In the genomic region with DNA sequence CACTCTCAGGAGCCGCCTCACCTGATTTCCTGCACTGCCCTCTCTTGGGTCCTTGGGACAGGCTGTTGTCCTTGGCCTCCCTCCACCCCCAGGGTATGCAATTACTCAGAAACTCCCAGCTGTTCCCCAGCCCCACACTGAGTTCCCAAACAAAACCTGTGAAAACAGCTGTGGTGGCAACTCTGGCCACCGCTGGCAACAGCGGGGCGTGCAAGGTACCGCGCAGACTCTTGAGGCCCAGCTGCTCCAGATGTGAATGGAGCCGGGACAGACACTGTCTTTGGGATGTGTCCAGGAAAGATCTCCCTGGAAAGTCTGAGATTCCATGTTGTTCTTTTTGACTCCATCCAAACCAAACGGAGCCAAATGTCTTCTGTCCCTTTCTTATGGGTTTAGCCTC, we compare ENCODE assay signal across 17 mouse cellular contexts.
DNase-seq lines count a peak whose midpoint lies in the region; ATAC-seq lines count a peak whose summit lies in the region.
"Had no signal": no experiment of that assay in that cellular context is flagged by ENCODE, and none has a peak within 500 bp of the region (broad histone marks: within the 10 kb centered on the region; RNA-seq: fewer than 3 reads in every experiment).

No protein-coding gene starts in this region.

- ATAC-seq in neural tube, embryonic 11.5 days (ENCODE audit: insufficient read depth, low FRiP score, low TSS enrichment) = no peak
- ATAC-seq in neural tube, embryonic 15.5 days (ENCODE audit: low FRiP score) = no peak
- ATAC-seq in frontal cortex, adult (ENCODE audit: low TSS enrichment) = no peak
- ATAC-seq in forebrain, embryonic 16.5 days = no peak
- ATAC-seq: activated CD4-positive, CD25-positive, alpha-beta regulatory T cell, adult 4 months; forebrain, postnatal 0 days; intestine, embryonic 15.5 days; midbrain, embryonic 16.5 days had no signal

- no peak overlapping the region for H3K4me3 ChIP-seq in neural tube, embryonic 11.5 days (ENCODE audit: low read depth, low read length)
- H3K4me3 ChIP-seq in neural tube, embryonic 15.5 days (replicated peaks) = no peak overlapping the region
- no peak overlapping the region for H3K4me3 ChIP-seq in forebrain, embryonic 16.5 days (replicated peaks; ENCODE audit: low read length)
- H3K4me3 ChIP-seq: hindbrain, embryonic 13.5 days; intestine, embryonic 15.5 days; layer of hippocampus, adult 2 months; left cerebral cortex, adult 2 months; lung, embryonic 15.5 days had no signal

- H3K4me1 ChIP-seq in neural tube, embryonic 11.5 days (ENCODE audit: control insufficient read depth, insufficient read depth, low read length) = no peaks in the 10 kb centered on the region
- no peaks in the 10 kb centered on the region for H3K4me1 ChIP-seq in neural tube, embryonic 15.5 days
- no peaks in the 10 kb centered on the region for H3K4me1 ChIP-seq in forebrain, embryonic 16.5 days (replicated peaks; ENCODE audit: control insufficient read depth, insufficient read depth, low read length)
- H3K4me1 ChIP-seq: hindbrain, embryonic 13.5 days; intestine, embryonic 15.5 days; lung, embryonic 15.5 days had no signal

- H3K4me2 ChIP-seq in neural tube, embryonic 11.5 days (ENCODE audit: low read depth) = no peak overlapping the region
- H3K4me2 ChIP-seq in neural tube, embryonic 15.5 days = no peak overlapping the region
- no peak overlapping the region for H3K4me2 ChIP-seq in forebrain, embryonic 16.5 days (ENCODE audit: low read length)
- H3K4me2 ChIP-seq: hindbrain, embryonic 13.5 days; intestine, embryonic 15.5 days; liver, embryonic 11.5 days; lung, embryonic 15.5 days had no signal

- 38% methylated on average over 8 of the region's 8 CpGs for WGBS in neural tube, embryonic 11.5 days
- WGBS in neural tube, embryonic 15.5 days = 60% methylated on average over 8 of the region's 8 CpGs
- 62% methylated on average over 8 of the region's 8 CpGs for WGBS in forebrain, embryonic 16.5 days

- no peak overlapping the region for H3K27ac ChIP-seq in neural tube, embryonic 11.5 days (ENCODE audit: low read depth, low read length)
- H3K27ac ChIP-seq in neural tube, embryonic 15.5 days (replicated peaks) = no peak overlapping the region
- no peak overlapping the region for H3K27ac ChIP-seq in forebrain, embryonic 16.5 days (ENCODE audit: low read length)
- H3K27ac ChIP-seq: hindbrain, embryonic 13.5 days; intestine, embryonic 15.5 days; layer of hippocampus, adult 2 months; left cerebral cortex, adult 2 months; lung, embryonic 15.5 days had no signal

- no peaks in the 10 kb centered on the region for H3K27me3 ChIP-seq in neural tube, embryonic 11.5 days (ENCODE audit: control insufficient read depth, insufficient read depth, low read length)
- H3K27me3 ChIP-seq in neural tube, embryonic 15.5 days (replicated peaks) = no peaks in the 10 kb centered on the region
- no peaks in the 10 kb centered on the region for H3K27me3 ChIP-seq in forebrain, embryonic 16.5 days (replicated peaks; ENCODE audit: control insufficient read depth, insufficient read depth, low read length)
- H3K27me3 ChIP-seq: hindbrain, embryonic 13.5 days; intestine, embryonic 15.5 days; lung, embryonic 15.5 days had no signal

- H3K36me3 ChIP-seq in neural tube, embryonic 11.5 days (ENCODE audit: control insufficient read depth, insufficient read depth, low read length) = no peaks in the 10 kb centered on the region
- no peaks in the 10 kb centered on the region for H3K36me3 ChIP-seq in neural tube, embryonic 15.5 days
- no peaks in the 10 kb centered on the region for H3K36me3 ChIP-seq in forebrain, embryonic 16.5 days (ENCODE audit: control insufficient read depth, insufficient read depth)
- H3K36me3 ChIP-seq: hindbrain, embryonic 13.5 days; intestine, embryonic 15.5 days; lung, embryonic 15.5 days had no signal

- H3K9me3 ChIP-seq in neural tube, embryonic 11.5 days (ENCODE audit: control insufficient read depth, low read length) = no peaks in the 10 kb centered on the region
- H3K9me3 ChIP-seq in neural tube, embryonic 15.5 days (replicated peaks) = no peaks in the 10 kb centered on the region
- no peaks in the 10 kb centered on the region for H3K9me3 ChIP-seq in forebrain, embryonic 16.5 days (ENCODE audit: control insufficient read depth, low read length)
- H3K9me3 ChIP-seq: hindbrain, embryonic 13.5 days; intestine, embryonic 15.5 days; lung, embryonic 15.5 days had no signal

- intact Hi-C loops in gastrocnemius, postnatal 14 days (cut with DNase I; ENCODE audit: low total_unique reads) = no loop called here

- no peak overlapping the region for H3K9ac ChIP-seq in neural tube, embryonic 11.5 days (ENCODE audit: low read length)
- H3K9ac ChIP-seq in neural tube, embryonic 15.5 days (replicated peaks) = no peak overlapping the region
- H3K9ac ChIP-seq in forebrain, embryonic 16.5 days (replicated peaks; ENCODE audit: low read depth, low read length) = no peak overlapping the region
- H3K9ac ChIP-seq: forebrain, postnatal 0 days; hindbrain, embryonic 13.5 days; intestine, embryonic 15.5 days; lung, embryonic 15.5 days had no signal

- DNase-seq in gastrocnemius, postnatal 25 days = peak; percentile 12
- DNase-seq in gastrocnemius, postnatal 14 days = no peak
- DNase-seq in neural tube, embryonic 11.5 days (ENCODE audit: low spot score) = peak; percentile 19
- peak; percentile 2 to 4 for DNase-seq in kidney, postnatal 36 days
- DNase-seq in testis, postnatal 14 days (ENCODE audit: low spot score) = peak; percentile 5
- DNase-seq: forebrain, postnatal 0 days had no signal
